ENCODE assay signal across 28 mouse cellular contexts in the genomic region with DNA sequence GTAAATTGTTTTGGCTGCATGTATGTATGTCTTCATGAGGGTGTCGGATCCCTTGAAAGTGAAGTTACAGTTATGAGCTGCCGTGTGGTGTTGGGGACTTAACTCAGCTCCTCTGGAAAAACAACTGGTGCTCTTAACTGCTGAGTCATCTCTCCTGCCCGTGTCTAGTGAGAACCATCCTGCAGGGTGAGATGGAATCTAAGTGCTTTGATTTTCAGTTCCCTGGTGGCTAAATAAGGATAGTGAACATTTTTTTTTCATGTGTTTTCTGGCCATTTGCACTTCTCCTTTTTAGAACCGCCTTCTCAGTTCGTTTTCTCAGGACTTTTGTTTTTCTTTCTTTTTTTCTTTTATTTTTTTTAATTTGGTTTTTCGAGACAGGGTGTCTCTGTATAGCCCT. TPM values are rescaled to one million over a fixed set of nuclear protein-coding genes. Genes with fewer than 3 reads are reported as not detected.
DNase-seq lines count a peak whose midpoint lies in the region; ATAC-seq and TF ChIP-seq lines count a peak whose summit lies in the region.
"Had no signal": no experiment of that assay in that cellular context is flagged by ENCODE, and none has a peak within 500 bp of the region (broad histone marks: within the 10 kb centered on the region; RNA-seq: fewer than 3 reads in every experiment).

No protein-coding gene starts in this region.

- H3K36me3 ChIP-seq in intestine, postnatal 0 days (ENCODE audit: control insufficient read depth, insufficient read depth) = no peaks in the 10 kb centered on the region
- H3K36me3 ChIP-seq: embryonic facial prominence, embryonic 13.5 days; forebrain, embryonic 15.5 days; heart, embryonic 10.5 days; hindbrain, embryonic 10.5 days; limb, embryonic 13.5 days had no signal

- WGBS in intestine, postnatal 0 days = 69% methylated on average over 6 of the region's 6 CpGs

- H3K9ac ChIP-seq in intestine, postnatal 0 days (ENCODE audit: low read depth, low read length) = no peak overlapping the region
- H3K9ac ChIP-seq: embryonic facial prominence, embryonic 13.5 days; forebrain, embryonic 15.5 days; limb, embryonic 13.5 days had no signal

- DNase-seq in left cerebral cortex, adult 2 months (ENCODE audit: extremely low spot score in 1 of 2, low spot score in 2 of 2) = no peak
- no peak for DNase-seq in left cerebral cortex, adult 18-20 months (ENCODE audit: low spot score in 2 of 2)
- DNase-seq in A20 (ENCODE audit: low read depth, low spot score) (peak; percentile 82), R1 (ENCODE audit: low read depth, low spot score) (peak; percentile 50)
- no peak for DNase-seq in spleen, postnatal 4 days (ENCODE audit: low spot score in 2 of 2)
- no peak for DNase-seq in kidney, postnatal 36 days
- DNase-seq: adrenal gland, adult 2 months; cerebellum, adult 11-12 months; kidney, adult 18-20 months; kidney, postnatal 25 days; layer of hippocampus, adult 9-11 months; lung, postnatal 10 days; right cerebral cortex, postnatal 25 days; thymus, postnatal 14 days had no signal

- no peak overlapping the region for H3K4me3 ChIP-seq in left cerebral cortex, adult 2 months
- H3K4me3 ChIP-seq in intestine, postnatal 0 days (ENCODE audit: low read depth, low read length) = no peak overlapping the region
- H3K4me3 ChIP-seq: embryonic facial prominence, embryonic 13.5 days; forebrain, embryonic 15.5 days; heart, embryonic 10.5 days; hindbrain, embryonic 10.5 days; limb, embryonic 13.5 days had no signal

- H3K27me3 ChIP-seq in intestine, postnatal 0 days (replicated peaks; ENCODE audit: control insufficient read depth, insufficient read depth, low read length) = no peaks in the 10 kb centered on the region
- H3K27me3 ChIP-seq: embryonic facial prominence, embryonic 13.5 days; forebrain, embryonic 15.5 days had no signal

- H3K4me2 ChIP-seq in intestine, postnatal 0 days (replicated peaks; ENCODE audit: low read depth) = no peak overlapping the region
- H3K4me2 ChIP-seq: embryonic facial prominence, embryonic 13.5 days; forebrain, embryonic 15.5 days; limb, embryonic 13.5 days had no signal

- peak; percentile 49 for ATAC-seq in megakaryocyte progenitor cell, adult 5-6 weeks (replicated peaks; ENCODE audit: poor library complexity)
- ATAC-seq in intestine, postnatal 0 days = no peak
- ATAC-seq: forebrain, embryonic 15.5 days had no signal

- no peak overlapping the region for H3K27ac ChIP-seq in left cerebral cortex, adult 2 months
- H3K27ac ChIP-seq in intestine, postnatal 0 days (ENCODE audit: low read depth, low read length) = no peak overlapping the region
- H3K27ac ChIP-seq: embryonic facial prominence, embryonic 13.5 days; forebrain, embryonic 15.5 days; heart, embryonic 10.5 days; hindbrain, embryonic 10.5 days; limb, embryonic 13.5 days had no signal

- peak; percentile 34 for TF ChIP-seq CTCF in left cerebral cortex, adult 2 months (IDR thresholded peaks at IDR 0.05)
- TF ChIP-seq CTCF in intestine, postnatal 0 days (IDR thresholded peaks at IDR 0.05; ENCODE audit: low read depth) = no peak

- no peaks in the 10 kb centered on the region for H3K4me1 ChIP-seq in intestine, postnatal 0 days (replicated peaks; ENCODE audit: control insufficient read depth, insufficient read depth, low read length)
- H3K4me1 ChIP-seq: embryonic facial prominence, embryonic 13.5 days; forebrain, embryonic 15.5 days; heart, embryonic 10.5 days; hindbrain, embryonic 10.5 days; limb, embryonic 13.5 days had no signal

- intact Hi-C loops in left cerebral cortex, adult 2 months (cut with DNase I) = loop anchor here (5.0 kb wide), 1 partner anchor 144 kb away; no protein-coding TSS in a partner anchor

- no peaks in the 10 kb centered on the region for H3K9me3 ChIP-seq in intestine, postnatal 0 days (ENCODE audit: control insufficient read depth)
- H3K9me3 ChIP-seq: embryonic facial prominence, embryonic 13.5 days; forebrain, embryonic 15.5 days; heart, embryonic 10.5 days; hindbrain, embryonic 10.5 days; limb, embryonic 13.5 days had no signal

RNA-seq across cellular contexts. Expression of a gene that starts 4.2 kb away (rescaled TPM):
- under 1 TPM in 1 of 2 experiments, not detected in 1; 0.68 TPM for total RNA-seq in left cerebral cortex, adult 2 months (2021)
- under 1 TPM in 1 of 2 experiments, not detected in 1; 0.42 TPM for total RNA-seq in left cerebral cortex, adult 18-20 months (2021)
- total RNA-seq in megakaryocyte progenitor cell, adult 5-6 weeks (2015) = 0.56 and 1.1 TPM in 2 replicates
- total RNA-seq in megakaryocyte progenitor cell, adult 5-6 weeks (2017) = not detected in 2 replicates
- polyA plus RNA-seq in intestine, postnatal 0 days (2015; fragmentation: Nextera tagmentation; extraction: Ambion mirVana) = 52.0 and 58.3 TPM in 2 replicates
- total RNA-seq: left cerebral cortex, postnatal 14 days; megakaryocyte-erythroid progenitor cell, adult 5-6 weeks had no signal

RNA-seq across cellular contexts. Expression of a gene that starts 5.3 kb away (rescaled TPM):
- total RNA-seq in left cerebral cortex, adult 2 months (2021) = not detected
- total RNA-seq in left cerebral cortex, adult 18-20 months (2021) = not detected
- total RNA-seq in megakaryocyte progenitor cell, adult 5-6 weeks (2015) = not detected in 2 replicates
- not detected in 2 replicates for total RNA-seq in megakaryocyte progenitor cell, adult 5-6 weeks (2017)
- not detected in 2 replicates for polyA plus RNA-seq in intestine, postnatal 0 days (2015; fragmentation: Nextera tagmentation; extraction: Ambion mirVana)
- total RNA-seq: adrenal gland, adult 2 months; gastrocnemius, postnatal 4 days; left cerebral cortex, postnatal 14 days; megakaryocyte-erythroid progenitor cell, adult 5-6 weeks; midbrain, postnatal 0 days had no signal
- polyA plus RNA-seq: adrenal gland, adult 2 months; embryonic facial prominence, embryonic 13.5 days; forebrain, embryonic 15.5 days; heart, embryonic 10.5 days; heart, postnatal 0 days; hindbrain, embryonic 10.5 days; limb, embryonic 13.5 days; liver, embryonic 16.5 days; midbrain, postnatal 0 days; testis, adult 2 months had no signal

RNA-seq across cellular contexts. Expression of a gene that starts 23.8 kb away (rescaled TPM):
- total RNA-seq in left cerebral cortex, adult 2 months (2021) = 10 to 100 TPM; 48.7 to 51.9 TPM
- 10 to 100 TPM; 38.6 to 45.8 TPM for total RNA-seq in left cerebral cortex, adult 18-20 months (2021)
- total RNA-seq in megakaryocyte progenitor cell, adult 5-6 weeks (2015) = 6.9 and 8.6 TPM in 2 replicates
- total RNA-seq in megakaryocyte progenitor cell, adult 5-6 weeks (2017) = 9.4 and 10.6 TPM in 2 replicates
- 5.9 and 6.4 TPM in 2 replicates for polyA plus RNA-seq in intestine, postnatal 0 days (2015; fragmentation: Nextera tagmentation; extraction: Ambion mirVana)

Comparison
In these comparisons a context has a peak if more than half of its experiments do, and no peak if none do; other contexts are left out.
1. DNase-seq: peak in A20 (single experiment) and R1 (single experiment); none in left cerebral cortex, adult 2 months (0 of 2), left cerebral cortex, adult 18-20 months (0 of 2), spleen, postnatal 4 days (0 of 2) and kidney, postnatal 36 days (0 of 2).